Mouse (Mus musculus) MN1 (cell line): ENCODE measurements around the gene Arl15.
"Not testable (repeated sequence)": the region's sequence is repeated elsewhere in the genome, so short reads cannot be mapped to it uniquely, and the experiment has no call there.

ENCODE experiments used
- DNase-seq: peaks from one replicate; pipeline ENCODE4 v3.0.0-alpha.2; 2016; ENCODE audit warnings: low spot score

Arl15 gene

GRCm38 (mm10) chr13:113794039-113794704 lies at the start of gene Arl15:
Gene Arl15 (plus strand): TSS chr13:113794505.
- peak; percentile 98 for DNase-seq

DNA sequence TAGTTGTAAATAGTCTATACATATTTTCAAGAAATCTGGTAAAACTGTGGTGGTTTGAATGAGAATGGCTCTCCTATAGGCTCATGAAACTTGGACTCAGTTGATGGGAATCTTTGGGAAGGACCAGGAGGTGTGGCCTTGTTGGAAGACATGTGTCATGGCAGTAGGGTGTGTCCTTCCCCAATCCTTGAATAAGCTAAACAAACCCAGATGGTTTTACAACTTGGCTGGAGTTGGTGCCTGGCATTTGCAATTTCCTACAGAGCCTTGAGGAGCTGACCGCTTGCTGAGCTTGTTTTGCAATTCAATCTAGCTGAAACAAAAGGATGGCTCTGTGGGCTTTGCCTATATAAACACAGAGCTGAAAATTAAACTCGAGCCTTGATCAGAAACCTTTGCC lies 49.0 kb upstream of the Arl15 start:
- no peak for DNase-seq

DNA sequence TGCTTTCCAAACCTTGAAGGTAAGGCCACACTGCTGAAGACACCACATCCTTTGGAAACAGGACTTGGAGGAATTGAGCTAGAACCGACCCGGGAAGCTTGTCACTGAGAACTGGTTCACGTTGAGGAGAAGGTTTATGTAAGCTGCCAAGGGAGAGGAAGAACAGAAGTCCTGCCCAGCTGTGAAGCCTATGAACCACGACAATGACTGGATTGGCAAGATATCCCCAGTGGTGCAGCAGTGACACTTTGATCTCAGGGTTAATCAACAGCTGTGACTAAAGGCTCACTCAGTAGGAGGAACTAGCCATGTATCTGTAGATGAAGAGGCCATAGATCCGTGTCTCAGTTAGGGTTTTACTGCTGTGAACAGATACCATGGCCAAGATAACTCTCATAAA lies 43.5 kb upstream of the Arl15 start:
- no peak for DNase-seq

- no peak for DNase-seq
These were observed 39.3 kb upstream of the Arl15 start for GRCm38 (mm10) chr13:113754731-113755689.

- DNase-seq: peak; percentile 10
These were observed 38.5 kb upstream of the Arl15 start for GRCm38 (mm10) chr13:113755779-113756178.

DNA sequence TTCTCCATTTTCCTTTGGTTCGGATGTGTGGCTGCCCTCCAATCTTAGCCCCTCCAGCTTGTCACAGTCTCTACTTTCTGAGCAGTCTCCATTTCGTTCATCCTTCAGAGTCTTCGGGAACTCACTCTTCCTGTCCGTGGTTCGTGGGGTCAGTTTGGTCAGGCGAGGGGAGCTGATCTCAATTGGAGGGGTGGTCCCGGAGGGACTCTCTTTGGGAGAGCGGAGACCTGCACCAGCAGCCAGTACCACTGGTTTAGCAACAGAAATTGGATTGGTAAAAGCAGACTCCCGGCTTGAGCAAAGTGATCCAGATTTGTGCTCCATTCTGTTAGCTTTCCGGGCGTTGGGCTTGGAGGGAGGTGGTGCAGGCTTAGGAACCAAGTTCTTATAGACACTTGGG lies 32.6 kb upstream of the Arl15 start:
- DNase-seq: no peak

DNA sequence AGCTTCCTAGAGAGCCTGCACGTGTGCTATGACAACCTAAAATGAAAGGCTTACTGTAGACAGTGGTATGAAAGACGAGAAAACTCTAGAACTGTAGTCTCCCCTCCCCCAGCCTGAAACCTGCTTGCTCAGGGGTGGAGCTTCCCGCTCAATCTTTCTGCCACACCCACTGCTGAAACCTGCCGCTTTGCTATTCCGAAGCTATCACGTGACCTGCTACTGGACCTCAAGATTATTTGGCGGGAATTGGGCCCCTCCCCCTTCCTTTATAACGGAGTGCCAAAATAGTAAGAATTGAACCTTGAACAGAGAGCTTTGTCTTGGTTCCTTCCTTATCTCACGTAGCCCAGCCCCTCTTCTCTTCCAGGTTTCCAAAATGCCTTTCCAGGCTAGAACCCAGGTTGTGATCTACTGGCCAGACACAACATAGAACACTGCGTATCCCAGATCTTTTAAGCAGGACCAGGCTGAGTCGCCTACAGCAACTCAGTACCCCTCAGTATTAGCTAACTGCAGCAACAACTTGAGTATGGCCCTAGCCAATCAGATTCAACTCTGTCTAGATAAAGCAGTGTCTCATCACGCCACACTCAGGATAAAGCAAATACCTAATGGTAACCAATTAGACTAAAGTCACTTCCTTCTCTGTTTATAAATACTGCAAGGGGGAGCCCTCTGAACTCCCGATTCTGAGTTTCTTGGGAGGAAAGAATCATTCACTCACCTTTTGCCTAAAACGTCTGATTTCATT lies 31.4 kb upstream of the Arl15 start:
- DNase-seq: no peak

DNA sequence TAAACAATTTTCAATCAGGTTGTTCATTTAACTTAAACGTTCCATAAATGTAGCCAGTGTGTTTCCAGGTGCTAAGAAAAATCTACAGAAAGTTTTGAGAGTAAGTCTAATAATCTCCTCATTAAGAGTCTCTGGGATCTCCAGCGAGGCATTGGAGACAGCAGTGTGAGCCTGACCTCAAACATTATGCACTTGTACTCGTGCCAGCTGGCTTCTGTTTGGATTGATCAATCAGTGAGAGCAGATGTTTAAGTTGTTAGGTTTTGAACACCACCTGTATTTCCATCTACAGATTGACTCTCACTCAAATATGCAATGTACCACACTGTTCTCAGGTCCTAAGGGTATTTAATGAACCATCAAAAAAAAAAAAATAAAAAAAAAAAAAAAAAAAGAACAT lies 28.9 kb upstream of the Arl15 start:
- DNase-seq: no peak

DNA sequence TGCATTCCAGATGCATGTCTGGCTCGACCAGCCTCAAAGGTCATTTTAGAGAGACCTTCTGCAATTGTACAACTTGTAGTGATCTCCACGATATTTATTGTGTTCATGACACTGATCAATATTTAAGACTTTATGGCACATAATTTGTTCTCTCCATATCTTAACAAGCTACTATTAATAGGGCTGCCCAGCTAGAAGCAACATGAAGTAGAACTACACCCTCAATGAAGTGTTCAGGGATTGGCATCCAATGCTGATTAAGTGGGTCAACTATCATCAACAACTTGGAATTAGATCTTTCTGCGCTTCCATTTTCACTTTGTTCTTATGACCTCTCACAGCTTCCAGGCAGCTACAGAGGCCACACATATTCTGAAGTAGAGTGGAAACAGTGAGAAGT lies 24.5 kb upstream of the Arl15 start:
- no peak for DNase-seq

DNA sequence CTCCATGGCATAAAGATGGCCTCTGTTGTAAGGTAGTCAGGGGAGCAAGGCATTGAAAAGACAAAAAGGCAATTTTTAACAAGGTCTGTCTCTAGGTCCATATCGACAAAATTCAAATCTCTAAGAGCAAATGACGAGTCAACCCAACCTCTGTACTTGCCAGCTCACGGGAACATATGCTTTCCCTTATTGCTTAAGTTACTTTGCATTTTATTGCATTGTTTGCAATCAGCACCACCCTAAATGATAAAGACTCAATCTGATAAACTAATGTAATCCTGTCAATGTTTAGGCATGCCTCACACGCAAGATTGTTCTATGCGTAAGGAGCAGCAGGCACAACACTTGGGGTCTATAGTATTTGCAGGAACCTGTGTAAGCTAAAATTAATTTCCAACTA lies 24.0 kb upstream of the Arl15 start:
- DNase-seq: no peak

- no peak for DNase-seq
These were observed 23.0 kb upstream of the Arl15 start for GRCm38 (mm10) chr13:113771340-113771739.

- DNase-seq: no peak
These were observed 19.5 kb upstream of the Arl15 start for GRCm38 (mm10) chr13:113774799-113775198.

DNA sequence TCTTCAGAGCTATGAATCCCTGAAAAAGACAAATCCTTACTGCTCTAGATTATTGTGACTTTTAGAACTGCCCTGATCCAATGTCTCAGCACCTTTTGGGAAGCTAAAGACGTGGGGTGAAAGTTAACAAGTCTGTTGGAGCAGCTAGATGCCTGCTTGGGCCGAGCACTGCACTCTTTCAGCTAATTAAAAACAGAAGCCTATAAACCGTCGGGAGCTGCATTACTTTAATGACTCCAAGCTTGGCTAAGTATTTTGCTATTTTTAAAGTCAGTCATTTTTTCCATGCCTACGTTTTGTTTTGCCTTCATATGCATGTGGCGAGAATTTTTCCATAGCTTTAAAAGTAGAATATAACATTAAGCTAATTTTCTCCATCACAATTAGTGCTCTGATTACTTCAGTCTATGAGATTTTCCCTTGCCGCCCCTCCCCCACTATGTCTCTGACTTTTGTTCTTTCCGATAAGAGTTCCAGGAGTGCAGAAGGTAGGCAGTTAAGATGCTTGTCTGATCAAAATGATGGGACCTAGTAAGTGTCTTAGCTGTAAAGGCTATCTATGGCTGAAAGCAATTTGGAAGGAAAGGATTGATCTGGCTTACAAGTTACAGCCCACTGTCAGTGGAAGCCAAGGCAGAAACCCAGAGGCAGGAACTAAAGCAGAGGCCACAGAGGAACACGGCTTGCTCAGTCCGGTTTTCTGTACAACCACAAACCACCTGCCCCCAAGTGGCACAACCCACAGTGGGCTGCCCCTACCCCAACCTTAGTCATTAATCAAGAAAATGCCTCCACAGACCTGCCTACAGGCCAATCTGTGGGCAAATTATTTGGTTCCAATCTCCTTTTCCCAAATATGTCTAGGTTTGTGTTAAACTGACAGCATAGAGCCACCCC lies 18.8 kb upstream of the Arl15 start:
- peak; percentile 49 for DNase-seq

GRCm38 (mm10) chr13:113785803-113786202 lies 8.5 kb upstream of the Arl15 start:
- no peak for DNase-seq

GRCm38 (mm10) chr13:113787136-113787535 lies 7.2 kb upstream of the Arl15 start:
- no peak for DNase-seq

DNA sequence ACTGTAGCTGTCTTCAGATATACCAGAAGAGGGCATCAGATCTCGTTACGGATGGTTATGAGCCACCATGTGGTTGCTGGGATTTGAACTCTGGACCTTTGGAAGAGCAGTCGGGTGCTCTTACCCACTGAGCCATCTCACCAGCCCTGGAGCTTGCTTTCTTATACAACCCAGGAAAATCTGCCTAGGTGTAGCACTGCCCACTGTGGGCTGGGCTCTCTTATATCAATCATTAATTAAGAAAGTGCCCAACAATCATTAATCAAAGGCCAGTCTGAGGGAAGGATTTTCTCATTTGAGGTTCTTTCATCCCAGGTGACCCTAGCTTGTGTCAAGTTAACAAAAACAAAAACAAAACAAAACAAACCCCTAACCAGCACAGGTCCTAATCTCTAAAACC lies 4.3 kb upstream of the Arl15 start:
- not testable (repeated sequence) for DNase-seq

- no peak for DNase-seq
These were observed 668 bp upstream of the Arl15 start for GRCm38 (mm10) chr13:113793637-113794036.

DNA sequence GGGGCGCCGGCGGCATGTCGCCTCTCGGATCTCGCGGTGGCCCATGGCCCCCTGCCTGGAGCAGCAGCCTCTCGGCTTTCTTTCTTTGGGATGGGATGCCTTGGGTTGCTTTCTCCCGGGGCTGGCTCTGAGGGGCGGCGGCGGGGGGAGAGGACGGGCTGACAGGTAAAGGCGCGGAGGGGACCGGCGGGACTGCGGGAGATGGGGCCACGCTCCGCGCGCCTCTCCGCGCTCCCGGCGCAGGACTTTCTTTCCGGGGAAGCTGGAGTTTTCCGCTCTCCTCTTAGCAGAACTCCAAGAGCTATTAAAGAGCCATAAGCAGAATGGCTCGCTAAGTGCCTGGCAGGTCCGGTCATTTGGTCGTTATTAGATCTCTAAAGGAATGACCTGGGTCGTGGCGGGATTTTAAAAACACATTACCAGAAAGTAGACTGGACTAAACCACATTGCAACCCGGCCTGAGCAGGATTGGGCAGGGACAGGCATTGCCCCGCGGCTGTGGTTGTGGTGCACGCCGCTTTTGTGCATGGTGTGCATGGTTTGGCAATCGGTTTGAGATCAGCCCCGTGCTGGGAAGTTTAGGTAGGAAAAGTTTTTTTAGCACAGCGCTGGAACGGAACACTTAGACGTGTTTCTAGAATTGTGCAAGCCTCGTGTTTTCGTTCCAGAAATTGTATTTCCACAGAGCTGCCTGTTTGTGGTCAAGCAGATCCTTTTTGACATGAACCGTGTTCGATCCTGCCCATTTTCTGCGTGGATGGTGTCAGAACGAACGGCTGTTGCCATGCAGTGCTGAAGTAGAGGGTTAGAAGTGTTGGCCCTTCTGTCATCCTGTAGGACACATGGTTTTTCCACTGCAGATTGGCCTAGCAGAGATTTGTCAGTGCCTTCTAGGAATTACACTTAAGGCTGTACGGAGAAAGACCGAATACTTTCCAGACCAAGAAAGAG lies 675 bp downstream of the Arl15 start:
- DNase-seq: peak; percentile 50

- DNase-seq: no peak
These were observed 3.1 kb downstream of the Arl15 start for GRCm38 (mm10) chr13:113797378-113797777.

DNA sequence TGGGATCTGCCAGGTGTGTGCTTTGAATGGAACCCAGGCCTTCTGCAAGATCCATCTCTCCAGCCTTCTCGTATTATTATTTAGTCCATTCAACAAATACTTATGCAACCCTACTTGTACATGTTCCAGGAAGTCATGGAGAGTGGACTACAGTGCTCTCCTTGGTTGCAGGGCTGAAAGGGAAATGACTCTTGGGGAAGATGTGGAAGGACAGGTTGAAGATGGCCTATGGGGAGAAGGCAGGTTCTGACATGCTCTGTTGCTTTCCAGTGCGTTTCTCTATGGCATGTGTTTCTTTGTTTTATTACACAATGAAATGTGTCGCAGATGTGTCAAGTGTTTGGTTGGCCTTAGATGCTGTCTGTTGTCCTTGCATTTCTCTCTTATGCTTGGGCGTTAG lies 5.1 kb downstream of the Arl15 start:
- DNase-seq: no peak
